Mouse (Mus musculus) ES-E14 (cell line): ENCODE data around the gene Axin1. TPM values are rescaled to one million over a fixed set of nuclear protein-coding genes. Genes with fewer than 3 reads are reported as not detected.

Experiments
- DNase-seq: peaks from one replicate; pipeline ENCODE4 v3.0.0-alpha.2; 2013; ENCODE audit warnings: low read depth, low spot score
- H3K27ac ChIP-seq: 2 replicates; pipeline ENCODE4 v1.5.1; 2012; ENCODE audit warnings: low read depth, mild to moderate bottlenecking, low read length, moderate library complexity, mixed read lengths; ENCODE audit not compliant: poor library complexity, insufficient read depth, severe bottlenecking
- H3K36me3 ChIP-seq: 2 replicates; pipeline ENCODE4 v1.6.1; 2012; ENCODE audit warnings: mild to moderate bottlenecking, low read length, moderate library complexity, mixed read lengths; ENCODE audit not compliant: control insufficient read depth, poor library complexity, insufficient read depth, severe bottlenecking
- H3K4me1 ChIP-seq, 2 experiments: fragments of 150-350 bp in 1 of 2; sonication (generic) in 1 of 2; 2 replicates each; pipeline ENCODE4 v1.6.1; 2012; ENCODE audit warnings: low read length in 2 of 2, mild to moderate bottlenecking in 1 of 2, mixed read lengths in 1 of 2; ENCODE audit not compliant: control insufficient read depth in 2 of 2, insufficient read depth in 2 of 2, poor library complexity in 1 of 2
- H3K4me3 ChIP-seq, 2 experiments: fragments of 150-350 bp in 1 of 2; sonication (generic) in 1 of 2; 2 replicates each; pipeline ENCODE4 v1.5.1; 2012; ENCODE audit warnings: low read length in 2 of 2, low read depth in 1 of 2, mild to moderate bottlenecking in 1 of 2, mixed read lengths in 1 of 2; ENCODE audit not compliant: insufficient read depth in 1 of 2, poor library complexity in 1 of 2, severe bottlenecking in 1 of 2
- H3K9ac ChIP-seq: 2 replicates; pipeline ENCODE4 v1.6.1; 2012; ENCODE audit warnings: low read depth, mild to moderate bottlenecking, low read length, mixed read lengths; ENCODE audit not compliant: poor library complexity, insufficient read depth, severe bottlenecking
- H3K9me3 ChIP-seq: fragments of 150-350 bp; sonication (generic); 2 replicates; pipeline ENCODE4 v1.6.1; 2012; ENCODE audit warnings: low read depth, mild to moderate bottlenecking, low read length; ENCODE audit not compliant: control insufficient read depth, insufficient read depth
- CHD2 ChIP-seq: IDR thresholded peaks from 2 replicates; pipeline ENCODE4 v1.6.1; 2014; ENCODE audit warnings: mild to moderate bottlenecking, low read depth, low read length, inconsistent platforms
- HCFC1 ChIP-seq: IDR thresholded peaks from 2 replicates; pipeline ENCODE4 v1.6.1; 2012; ENCODE audit warnings: low read length, inconsistent platforms, borderline replicate concordance; ENCODE audit not compliant: insufficient read depth
- MAFK ChIP-seq: IDR thresholded peaks from 2 replicates; pipeline ENCODE4 v1.6.1; 2014; ENCODE audit warnings: mild to moderate bottlenecking, low read depth, low read length, inconsistent platforms; ENCODE audit not compliant: insufficient read depth
- ZC3H11A ChIP-seq: IDR thresholded peaks from 2 replicates; pipeline ENCODE4 v1.6.1; 2012; ENCODE audit warnings: low read depth, mild to moderate bottlenecking, inconsistent platforms, low read length, borderline replicate concordance
- ZNF384 ChIP-seq: IDR thresholded peaks from 2 replicates; pipeline ENCODE4 v1.6.1; 2012; ENCODE audit warnings: low read depth, low read length, inconsistent platforms
- in situ Hi-C, 2 experiments: fragments of 600-800 bp; cut with MboI; formaldehyde crosslinking; loops; one replicate each; pipeline ENCODE4 v1.15.1; 2025; ENCODE audit warnings: low sequenced_read_pairs in 2 of 2, inconsistent platforms in 1 of 2; ENCODE audit not compliant: unreplicated experiment in 2 of 2
- total RNA-seq: library from RNA; depleted of rRNA; stranded (reverse); fragments of 300-350 nt; gene quantifications from 2 replicates; pipeline ENCODE4 v1.2.3, GENCODE M21; 2012; rRNA removed

Axin1 gene
- total RNA-seq, 1 experiment: 33.6 TPM

DNA sequence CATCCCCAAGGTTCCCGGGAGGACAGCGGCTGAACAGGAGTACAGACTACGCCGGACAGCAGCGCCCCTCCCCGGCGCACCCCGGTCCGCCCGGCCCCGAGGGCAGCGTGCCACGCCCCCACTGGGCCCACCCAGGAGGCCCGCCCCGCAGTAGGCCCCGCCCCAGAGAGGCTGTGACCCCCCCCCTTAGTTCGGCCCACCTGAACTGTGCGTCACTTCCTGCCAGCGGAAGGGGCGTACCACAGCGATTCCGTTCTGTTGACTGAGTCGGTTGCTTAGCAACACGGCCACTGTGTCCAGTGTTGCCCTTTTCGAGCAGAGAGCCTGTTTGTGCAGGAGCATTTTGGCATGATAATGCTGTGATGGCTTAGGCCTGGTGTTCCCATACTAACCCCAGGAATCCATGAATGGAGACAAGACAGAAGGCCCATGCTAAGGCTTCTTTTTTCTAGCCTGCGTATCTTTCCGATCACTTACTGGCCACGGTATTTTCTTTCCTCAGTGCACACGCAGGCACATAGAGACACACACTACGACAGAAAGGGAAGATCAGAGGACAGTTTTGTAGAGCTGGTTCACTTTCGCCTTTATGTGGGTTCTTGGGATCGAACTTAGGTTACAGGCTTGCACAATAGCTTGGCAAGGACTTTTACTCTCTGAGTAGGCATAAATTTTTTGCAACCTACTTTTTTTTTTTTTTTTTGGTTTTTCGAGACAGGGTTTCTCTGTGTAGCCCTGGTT lies 105.8 kb downstream of the Axin1 start, which contains the start of gene Fam234a:
Gene Fam234a, minus strand, starts transcription at position 142 of the 741 bp plus-strand sequence.
- TF ChIP-seq HCFC1 (no peak), ZNF384 (no peak), CHD2 (no peak), MAFK (no peak), ZC3H11A (no peak)
- Histone ChIP-seq H3K4me1 (peaks cover 4% of the 10 kb centered on the region in 2 experiments; a peak in 2 of 4 replicates), H3K9me3 (no peaks in the 10 kb centered on the region), H3K27ac (peak within 1 kb of the TSS; percentile 46), H3K36me3 (no peaks in the 10 kb centered on the region), H3K9ac (peak within 1 kb of the TSS; percentile 78), H3K4me3 (peak within 1 kb of the TSS; percentile 71 to 80)
- in situ Hi-C loops: no loop called here
- peak; percentile 86 for DNase-seq

Other genes with a start within 250 kb of the Axin1 start
- 14.6 and 15.7 TPM in 2 replicates for gene Rab40c, start 219.0 kb upstream of the Axin1 start, total RNA-seq
- gene Pigq, start 193.8 kb upstream of the Axin1 start, total RNA-seq: 44.4 and 56.9 TPM in 2 replicates
- gene Nhlrc4, start 193.7 kb upstream of the Axin1 start, total RNA-seq: 0.16 and 0.18 TPM in 2 replicates
- gene A930017K11Rik, start 186.1 kb upstream of the Axin1 start, total RNA-seq: not detected in 2 replicates
- gene Capn15, start 152.9 kb upstream of the Axin1 start, total RNA-seq: 18.0 and 19.0 TPM in 2 replicates
- gene Rab11fip3, start 69.1 kb upstream of the Axin1 start, total RNA-seq: 9.4 and 11.2 TPM in 2 replicates
- gene Decr2, start 48.4 kb upstream of the Axin1 start, total RNA-seq: 12.6 and 15.2 TPM in 2 replicates
- gene Nme4, start 43.1 kb upstream of the Axin1 start, total RNA-seq: 96.4 and 133 TPM in 2 replicates
- 22.3 and 28.5 TPM in 2 replicates for gene Tmem8, start 25.4 kb upstream of the Axin1 start, total RNA-seq
- gene Mrpl28, start 15.2 kb upstream of the Axin1 start, total RNA-seq: 154 and 156 TPM in 2 replicates
- gene Pdia2, start 60.4 kb downstream of the Axin1 start, total RNA-seq: 0.16 and 0.18 TPM in 2 replicates
- gene Rgs11, start 64.3 kb downstream of the Axin1 start, total RNA-seq: 5.6 and 18.9 TPM in 2 replicates
- 15.0 and 23.9 TPM in 2 replicates for gene Arhgdig, start 69.1 kb downstream of the Axin1 start, total RNA-seq
- 22.1 and 28.4 TPM in 2 replicates for gene Fam234a, start 105.6 kb downstream of the Axin1 start, total RNA-seq
- gene Luc7l, start 114.2 kb downstream of the Axin1 start, total RNA-seq: 112 and 115 TPM in 2 replicates